Mouse (Mus musculus): Measurements from ENCODE around the gene Gm13287. TPM values are rescaled to one million over a fixed set of nuclear protein-coding genes. Genes with fewer than 3 reads are reported as not detected.
"Not testable (repeated sequence)": the region's sequence is repeated elsewhere in the genome, so short reads cannot be mapped to it uniquely, and the experiment has no call there.

Gene Gm13287
- not detected in 2 replicates for polyA plus RNA-seq (2015; fragmentation: Nextera tagmentation; extraction: Ambion mirVana)

GRCm38 (mm10) chr4:88802954-88803353 is at the start of gene Gm13287:
Gene Gm13287 (plus strand): TSS chr4:88803254.
- not testable (repeated sequence) for H3K27me3 ChIP-seq, H3K4me2 ChIP-seq
- no CpG with 5 or more reads among the region's 29 CpGs for WGBS

GRCm38 (mm10) chr4:88754818-88755340 is 48.2 kb upstream of the Gm13287 start, which contains the start of gene Gm13271:
Gene Gm13271 (plus strand): TSS chr4:88754868.
- not testable (repeated sequence) for H3K27ac ChIP-seq; H3K9ac ChIP-seq; H3K36me3 ChIP-seq (ENCODE audit: poor library complexity, severe bottlenecking); H3K9me3 ChIP-seq (replicated peaks); H3K4me1 ChIP-seq; H3K4me3 ChIP-seq; H3K4me2 ChIP-seq; ATAC-seq; H3K27me3 ChIP-seq
- 77% methylated on average over 15 of the region's 15 CpGs for WGBS

More at GRCm38 (mm10) chr4:88802954-88803353, at the start of gene Gm13287:
- not testable (repeated sequence) for H3K27ac ChIP-seq; H3K36me3 ChIP-seq (ENCODE audit: poor library complexity, severe bottlenecking); H3K9me3 ChIP-seq (replicated peaks); ATAC-seq; H3K4me3 ChIP-seq; H3K9ac ChIP-seq; H3K4me1 ChIP-seq

- Histone ChIP-seq H3K27ac (peak overlapping the region; percentile 61), H3K4me2 (peak overlapping the region; percentile 74), H3K4me3 (peak overlapping the region; percentile 49), H3K9ac (peak overlapping the region; percentile 59)
- H3K27me3 ChIP-seq; H3K9me3 ChIP-seq (replicated peaks); H3K4me1 ChIP-seq; ATAC-seq; H3K36me3 ChIP-seq (ENCODE audit: poor library complexity, severe bottlenecking): not testable (repeated sequence)
- WGBS: 12% methylated on average over 28 of the region's 31 CpGs
Observed at GRCm38 (mm10) chr4:88756581-88757513, 46.2 kb upstream of the Gm13287 start.

- H3K4me1 ChIP-seq; H3K36me3 ChIP-seq (ENCODE audit: poor library complexity, severe bottlenecking); H3K9me3 ChIP-seq (replicated peaks); H3K27me3 ChIP-seq: not testable (repeated sequence)
- H3K27ac ChIP-seq: peak overlapping the region; percentile 61
- ATAC-seq: peak; percentile 100
- H3K4me3 ChIP-seq: peak overlapping the region; percentile 49
- 0% methylated on average over 21 of the region's 21 CpGs for WGBS
- peak overlapping the region; percentile 59 for H3K9ac ChIP-seq
- H3K4me2 ChIP-seq: peak overlapping the region; percentile 74
Observed at GRCm38 (mm10) chr4:88757628-88758031, 45.4 kb upstream of the Gm13287 start.

- WGBS: 87% methylated on average over 9 of the region's 9 CpGs
- not testable (repeated sequence) for H3K27me3 ChIP-seq
Observed at GRCm38 (mm10) chr4:88758751-88759150, 44.3 kb upstream of the Gm13287 start.

GRCm38 (mm10) chr4:88759610-88760268 is 43.3 kb upstream of the Gm13287 start, which contains the start of gene Gm13283:
Gene Gm13283 (plus strand): TSS chr4:88760119.
- peak within 1 kb of the TSS; percentile 69 for H3K4me2 ChIP-seq
- ATAC-seq: not testable (repeated sequence)
- WGBS: 23% methylated on average over 11 of the region's 14 CpGs

More at GRCm38 (mm10) chr4:88758751-88759150, 44.3 kb upstream of the Gm13287 start:
- H3K4me3 ChIP-seq; H3K9me3 ChIP-seq (replicated peaks); ATAC-seq; H3K9ac ChIP-seq; H3K4me1 ChIP-seq; H3K4me2 ChIP-seq; H3K36me3 ChIP-seq (ENCODE audit: poor library complexity, severe bottlenecking); H3K27ac ChIP-seq: not testable (repeated sequence)

GRCm38 (mm10) chr4:88760431-88760830 is 42.6 kb upstream of the Gm13287 start:
- not testable (repeated sequence) for H3K27me3 ChIP-seq; H3K9me3 ChIP-seq (replicated peaks); H3K27ac ChIP-seq; H3K4me1 ChIP-seq; ATAC-seq; H3K36me3 ChIP-seq (ENCODE audit: poor library complexity, severe bottlenecking)
- H3K4me3 ChIP-seq: peak overlapping the region; percentile 40
- WGBS: under 1% methylated on average over 23 of the region's 28 CpGs
- peak overlapping the region; percentile 48; the same call in 1 of the 2 replicates for H3K9ac ChIP-seq
- H3K4me2 ChIP-seq: peak overlapping the region; percentile 69

More at GRCm38 (mm10) chr4:88759610-88760268, 43.3 kb upstream of the Gm13287 start, which contains the start of gene Gm13283:
- not testable (repeated sequence) for H3K36me3 ChIP-seq (ENCODE audit: poor library complexity, severe bottlenecking); H3K9me3 ChIP-seq (replicated peaks); H3K4me1 ChIP-seq; H3K27me3 ChIP-seq; H3K27ac ChIP-seq
- H3K4me3 ChIP-seq: peak within 1 kb of the TSS; percentile 40
- H3K9ac ChIP-seq: peak within 1 kb of the TSS; percentile 48; the same call in 1 of the 2 replicates

GRCm38 (mm10) chr4:88761776-88762175 is 41.3 kb upstream of the Gm13287 start:
- not testable (repeated sequence) for H3K36me3 ChIP-seq (ENCODE audit: poor library complexity, severe bottlenecking); H3K4me1 ChIP-seq; H3K4me3 ChIP-seq; H3K9me3 ChIP-seq (replicated peaks); H3K4me2 ChIP-seq; ATAC-seq; H3K9ac ChIP-seq; H3K27me3 ChIP-seq; H3K27ac ChIP-seq
- WGBS: 67% methylated on average over 6 of the region's 8 CpGs

- H3K4me1 ChIP-seq; ATAC-seq; H3K27ac ChIP-seq; H3K9me3 ChIP-seq (replicated peaks); H3K27me3 ChIP-seq; H3K36me3 ChIP-seq (ENCODE audit: poor library complexity, severe bottlenecking); H3K4me3 ChIP-seq; H3K4me2 ChIP-seq; H3K9ac ChIP-seq: not testable (repeated sequence)
- 62% methylated on average over 9 of the region's 9 CpGs for WGBS
Observed at GRCm38 (mm10) chr4:88762341-88762740, 40.7 kb upstream of the Gm13287 start.

- 0 out of 2 replicates have a peak overlapping the region, but pooled peaks have one; percentile 51 for H3K9ac ChIP-seq
- not testable (repeated sequence) for H3K4me1 ChIP-seq; H3K27ac ChIP-seq; ATAC-seq; H3K27me3 ChIP-seq; H3K9me3 ChIP-seq (replicated peaks); H3K36me3 ChIP-seq (ENCODE audit: poor library complexity, severe bottlenecking)
- peak overlapping the region; percentile 40 for H3K4me3 ChIP-seq
- 3% methylated on average over 25 of the region's 42 CpGs for WGBS
- H3K4me2 ChIP-seq: peak overlapping the region; percentile 63
Observed at GRCm38 (mm10) chr4:88763384-88764018, 39.6 kb upstream of the Gm13287 start.

- H3K4me3 ChIP-seq; H3K4me1 ChIP-seq; H3K9me3 ChIP-seq (replicated peaks); H3K4me2 ChIP-seq; H3K9ac ChIP-seq; H3K27me3 ChIP-seq; H3K27ac ChIP-seq; H3K36me3 ChIP-seq (ENCODE audit: poor library complexity, severe bottlenecking); ATAC-seq: not testable (repeated sequence)
- no CpG with 5 or more reads among the region's 32 CpGs for WGBS
Observed at GRCm38 (mm10) chr4:88773534-88773933, 29.5 kb upstream of the Gm13287 start, which contains the start of gene Gm13290. Gene Gm13290 (plus strand): TSS chr4:88773834.
